Mouse (Mus musculus) stomach, postnatal 0 days (tissue): ENCODE data around the gene Man2a1.

ENCODE experiments used
- CTCF ChIP-seq: IDR thresholded peaks from 2 replicates; pipeline ENCODE4 v1.5.1; 2016; ENCODE audit warnings: antibody characterized with exemption, low read depth, mild to moderate bottlenecking, moderate library complexity
- EP300 ChIP-seq: optimal IDR thresholded peaks from 2 replicates; pipeline ENCODE3; 2016; ENCODE audit warnings: antibody characterized with exemption

DNA sequence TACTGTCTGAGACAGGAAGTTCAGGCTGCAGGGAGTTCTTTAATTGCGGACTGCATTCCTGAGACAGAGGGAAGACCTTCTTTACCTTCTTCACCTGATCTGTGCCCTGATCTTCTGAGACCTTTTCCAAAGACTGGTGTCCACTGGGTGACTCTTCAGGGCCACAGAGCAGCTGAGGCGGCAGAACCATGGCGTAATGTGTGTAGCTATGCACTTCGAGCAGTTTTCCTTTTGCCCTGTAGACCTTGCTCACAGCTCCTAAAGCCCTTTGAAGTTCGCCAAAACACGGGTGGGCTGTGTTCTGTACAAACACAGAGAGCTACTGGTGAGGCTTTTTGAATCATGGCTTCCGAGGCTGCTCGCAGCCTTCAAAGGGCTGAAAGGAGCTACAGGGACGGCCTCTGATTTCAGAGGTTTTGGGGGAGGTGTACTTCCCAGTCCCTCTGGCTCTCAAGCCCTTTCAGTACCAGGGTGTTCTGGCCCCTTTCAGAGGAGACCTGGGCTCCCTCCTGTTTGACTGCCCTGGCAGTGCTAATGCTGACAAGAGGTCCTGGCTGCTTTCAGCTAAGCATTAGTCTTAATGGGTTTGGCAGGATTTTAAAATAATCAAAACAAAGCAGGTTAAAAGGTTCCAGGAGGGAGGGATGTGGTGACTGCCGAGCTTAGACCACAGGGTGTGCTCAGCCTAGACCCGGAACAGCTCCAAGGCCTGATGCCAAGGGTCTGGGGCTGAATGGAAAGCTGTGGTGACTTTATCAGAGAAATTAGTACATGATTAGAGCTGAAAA is 201.8 kb downstream of the Man2a1 start:
- TF ChIP-seq EP300 (no peak), CTCF (no peak)
